In genomic region chr5:96333963-96334362, GRCm38 (mm10) we compare ENCODE assay signal across 10 mouse cellular contexts. TPM values are rescaled to one million over a fixed set of nuclear protein-coding genes. Genes with fewer than 3 reads are reported as not detected.
DNase-seq lines count a peak whose midpoint lies in the region; ATAC-seq and TF ChIP-seq lines count a peak whose summit lies in the region.
"Had no signal": no experiment of that assay in that cellular context is flagged by ENCODE, and none has a peak within 500 bp of the region (broad histone marks: within the 10 kb centered on the region; RNA-seq: fewer than 3 reads in every experiment).

No protein-coding gene starts in this region.

- H3K4me1 ChIP-seq in kidney, embryonic 14.5 days (ENCODE audit: control insufficient read depth, insufficient read depth, low read length): peaks cover 7% of the 10 kb centered on the region; the same call in 1 of the 2 replicates
- H3K4me1 ChIP-seq in ES-E14 (ENCODE audit: control insufficient read depth in 2 of 2, insufficient read depth in 2 of 2, low read length in 2 of 2, poor library complexity in 1 of 2): no peaks in the 10 kb centered on the region
- H3K4me1 ChIP-seq: hindbrain, embryonic 15.5 days had no signal

- peak; percentile 11 for DNase-seq in kidney, adult 18-20 months
- DNase-seq in 416B (ENCODE audit: low read depth) (peak; percentile 24), ES-E14 (ENCODE audit: low read depth, low spot score) (peak; percentile 35)
- peak; percentile 46 for DNase-seq in hindlimb bud, embryonic 11.5 days (ENCODE audit: extremely low spot score, low read depth, low spot score)
- no peak for DNase-seq in urinary bladder, adult 18-20 months (ENCODE audit: low spot score in 2 of 2)
- no peak for DNase-seq in adrenal gland, postnatal 14 days
- no peak for DNase-seq in urinary bladder, postnatal 25 days (ENCODE audit: low spot score)

- ATAC-seq in kidney, embryonic 14.5 days (ENCODE audit: low FRiP score, low TSS enrichment): no peak; the same call in 1 of the 2 replicates

- H3K27me3 ChIP-seq in kidney, embryonic 14.5 days (ENCODE audit: control insufficient read depth, insufficient read depth, low read length): no peaks in the 10 kb centered on the region
- H3K27me3 ChIP-seq: hindbrain, embryonic 15.5 days had no signal

- no peak overlapping the region for H3K4me3 ChIP-seq in kidney, embryonic 14.5 days (ENCODE audit: low read length)
- H3K4me3 ChIP-seq in ES-E14 (ENCODE audit: insufficient read depth in 1 of 2, low read depth in 1 of 2, low read length in 2 of 2, poor library complexity in 1 of 2, severe bottlenecking in 1 of 2): no peak overlapping the region
- H3K4me3 ChIP-seq: hindbrain, embryonic 15.5 days had no signal

- WGBS in kidney, embryonic 14.5 days: 31% methylated on average over 3 of the region's 3 CpGs

- no peak overlapping the region for H3K4me2 ChIP-seq in kidney, embryonic 14.5 days (replicated peaks; ENCODE audit: low read depth, low read length)
- H3K4me2 ChIP-seq: hindbrain, embryonic 15.5 days had no signal

- peaks cover 4% of the 10 kb centered on the region; the same call in 1 of the 2 replicates for H3K9me3 ChIP-seq in kidney, embryonic 14.5 days (ENCODE audit: control insufficient read depth, low read length)
- H3K9me3 ChIP-seq in ES-E14 (ENCODE audit: control insufficient read depth, insufficient read depth, low read depth, low read length): no peaks in the 10 kb centered on the region
- H3K9me3 ChIP-seq: hindbrain, embryonic 15.5 days had no signal

- H3K9ac ChIP-seq in kidney, embryonic 14.5 days (ENCODE audit: low read depth, low read length): no peak overlapping the region
- H3K9ac ChIP-seq in ES-E14 (ENCODE audit: insufficient read depth, low read depth, low read length, poor library complexity, severe bottlenecking): no peak overlapping the region
- H3K9ac ChIP-seq: hindbrain, embryonic 15.5 days had no signal

- in situ Hi-C loops in ES-E14 (cut with MboI; ENCODE audit: low sequenced_read_pairs in 2 of 2, unreplicated experiment in 2 of 2): no loop called here

- no peak overlapping the region for H3K27ac ChIP-seq in kidney, embryonic 14.5 days (ENCODE audit: low read depth, low read length)
- no peak overlapping the region for H3K27ac ChIP-seq in ES-E14 (ENCODE audit: insufficient read depth, low read depth, low read length, poor library complexity, severe bottlenecking)
- H3K27ac ChIP-seq: hindbrain, embryonic 15.5 days; macrophage had no signal

- H3K36me3 ChIP-seq in kidney, embryonic 14.5 days (ENCODE audit: control insufficient read depth, insufficient read depth, low read length): no peaks in the 10 kb centered on the region
- H3K36me3 ChIP-seq in ES-E14 (ENCODE audit: control insufficient read depth, insufficient read depth, low read length, poor library complexity, severe bottlenecking): no peaks in the 10 kb centered on the region
- H3K36me3 ChIP-seq: hindbrain, embryonic 15.5 days had no signal

TF ChIP-seq in ES-E14, 5 proteins besides CTCF, POLR2A, EP300 and RAD21:
- no peak for TF ChIP-seq CHD2 (IDR thresholded peaks at IDR 0.05; ENCODE audit: low read depth, low read length)
- no peak for TF ChIP-seq ZC3H11A (IDR thresholded peaks at IDR 0.05; ENCODE audit: borderline replicate concordance, low read depth, low read length)
- TF ChIP-seq ZNF384 (IDR thresholded peaks at IDR 0.05; ENCODE audit: low read depth, low read length): no peak
- TF ChIP-seq HCFC1 (IDR thresholded peaks at IDR 0.05; ENCODE audit: borderline replicate concordance, insufficient read depth, low read length): no peak
- TF ChIP-seq MAFK (IDR thresholded peaks at IDR 0.05; ENCODE audit: insufficient read depth, low read depth, low read length): no peak

RNA-seq across cellular contexts. Expression of gene Fras1, which starts 39.8 kb away (rescaled TPM):
- 43.7 and 71.3 TPM in 2 replicates for polyA plus RNA-seq in kidney, embryonic 14.5 days (2014; fragmentation: Nextera tagmentation; extraction: Ambion mirVana)
- 1.6 and 2.2 TPM in 2 replicates for total RNA-seq in ES-E14 (2012; rRNA removed)
- 5.9 and 6.4 TPM in 2 replicates for total RNA-seq in adrenal gland, postnatal 14 days (2021)
- polyA plus RNA-seq: macrophage had no signal

Comparison
In these comparisons a context has a peak if more than half of its experiments do, and no peak if none do; other contexts are left out.
1. DNase-seq: peak in kidney, adult 18-20 months (single experiment), 416B (single experiment), ES-E14 (single experiment) and hindlimb bud, embryonic 11.5 days (single experiment); none in urinary bladder, adult 18-20 months (0 of 2), adrenal gland, postnatal 14 days (single experiment) and urinary bladder, postnatal 25 days (single experiment).